Mouse (Mus musculus) right cerebral cortex, postnatal 36 days (tissue): ENCODE measurements around the gene Clcn1.

Experiments
- DNase-seq, 2 experiments: peaks; one replicate each; pipeline ENCODE4 v3.0.0; 2022; ENCODE audit warnings: low spot score in 2 of 2, mixed read lengths in 1 of 2

The Clcn1 gene

DNA sequence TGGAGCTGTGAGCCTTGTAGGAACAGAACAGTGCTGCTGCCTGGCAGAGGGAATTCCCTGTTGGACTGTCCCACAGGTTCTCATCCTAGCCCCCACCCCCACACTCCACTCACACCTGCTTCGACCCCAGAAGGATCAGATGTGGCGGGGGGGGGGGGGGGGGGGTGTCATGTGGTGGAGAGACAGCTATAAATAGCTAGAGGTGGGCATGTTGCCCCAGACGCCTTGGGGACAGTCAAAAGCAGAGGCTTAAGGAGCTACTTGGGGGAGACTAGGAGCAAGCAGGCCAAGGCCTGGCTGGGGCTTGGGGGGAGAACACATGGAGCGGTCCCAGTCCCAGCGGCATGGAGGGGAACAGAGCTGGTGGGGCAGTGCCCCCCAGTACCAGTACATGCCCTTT is at the start of gene Clcn1:
Gene Clcn1, plus strand, starts transcription at position 238 of the 400 bp plus-strand sequence.
- no peak for DNase-seq

DNA sequence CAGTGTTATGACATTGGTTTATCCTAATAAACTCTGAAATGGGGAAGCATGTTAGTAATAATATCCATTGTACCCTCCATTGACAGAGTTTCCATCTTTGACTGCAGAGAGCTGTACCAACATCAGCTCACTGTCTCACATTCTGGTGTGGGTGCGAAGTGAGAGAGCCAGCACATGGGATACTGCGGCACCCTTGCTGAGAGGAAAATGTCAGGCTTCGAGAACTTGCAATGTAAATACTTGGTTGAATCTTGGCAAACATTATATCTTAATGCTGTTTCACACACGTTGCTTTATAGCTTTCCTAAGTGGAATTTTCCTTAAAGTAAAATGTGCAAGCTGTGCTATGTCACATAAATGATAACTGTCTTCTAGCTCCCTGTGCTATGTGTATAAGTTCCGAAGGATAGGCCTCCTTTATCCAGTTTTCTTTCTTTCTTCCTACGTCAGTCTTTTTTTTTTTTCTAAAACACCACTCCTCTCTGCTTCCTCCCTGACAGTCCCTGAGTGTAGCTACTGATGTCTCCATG is 49.1 kb upstream of the Clcn1 start:
- DNase-seq = peak; percentile 41 to 48

DNA sequence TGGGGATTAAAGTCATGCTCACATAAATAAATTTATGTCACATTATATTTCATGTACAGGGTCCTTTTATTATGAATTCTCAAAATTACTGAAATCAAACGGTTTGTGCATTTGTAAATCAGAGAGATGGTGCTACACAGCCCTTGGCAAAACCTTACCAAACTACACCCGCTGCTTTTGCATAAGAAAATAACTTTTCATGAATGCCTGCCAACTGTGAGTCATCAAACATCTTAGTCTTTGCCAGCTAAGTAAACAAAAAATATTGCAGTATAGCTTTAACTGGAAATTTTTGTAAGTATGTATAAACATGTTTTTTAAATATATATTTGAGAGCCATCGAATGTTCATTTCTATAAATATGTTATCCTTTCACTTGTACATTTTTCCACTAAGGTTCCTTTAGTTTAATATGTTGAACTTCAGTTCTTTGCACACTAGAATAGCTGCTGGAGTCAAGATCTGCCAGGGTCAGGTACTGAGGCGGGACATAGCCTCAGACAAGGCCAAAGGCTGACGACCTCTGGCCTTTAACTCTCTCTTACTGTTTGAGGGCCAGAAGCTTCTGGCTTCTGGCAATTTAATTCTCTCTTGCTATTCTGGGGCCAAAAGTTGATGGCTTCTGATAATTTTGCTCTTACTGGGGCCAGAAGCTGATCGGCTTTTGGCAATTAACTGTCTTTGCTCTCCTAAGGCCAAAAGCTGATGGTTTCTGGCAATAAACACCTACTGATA is 45.0 kb upstream of the Clcn1 start:
- DNase-seq = no peak

DNA sequence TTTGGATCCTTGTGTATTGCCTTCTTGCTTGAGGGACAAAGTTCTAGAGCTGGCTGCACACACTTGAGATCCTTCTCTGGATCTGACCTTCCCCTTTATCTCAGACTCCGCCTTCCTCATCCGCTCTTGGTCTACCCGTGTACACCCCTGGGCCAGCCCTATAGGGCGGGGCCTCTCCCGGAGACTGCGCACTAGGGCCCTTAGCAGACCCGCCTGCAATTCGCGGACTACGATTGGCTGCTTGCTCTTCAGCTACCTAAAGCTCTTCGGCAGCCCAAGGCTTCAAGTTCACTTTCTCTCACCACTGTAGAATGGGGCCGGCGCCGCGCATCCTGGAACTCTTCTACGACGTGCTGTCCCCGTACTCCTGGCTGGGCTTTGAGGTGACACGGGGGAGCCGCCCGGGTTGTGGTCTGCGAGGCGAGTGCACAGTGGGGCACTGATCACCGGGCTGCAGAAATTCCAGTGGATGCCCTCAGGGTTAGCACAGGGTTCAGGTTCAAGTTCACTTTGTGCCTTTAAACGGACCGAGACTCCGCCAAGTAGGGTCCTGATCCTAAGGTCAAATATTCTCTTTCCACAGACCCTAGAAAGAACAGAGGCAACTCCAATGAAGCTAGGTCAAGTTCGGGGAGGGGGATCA is 40.7 kb upstream of the Clcn1 start, which contains the start of gene Gstk1:
Gene Gstk1, plus strand, starts transcription at position 225 of the 643 bp plus-strand sequence.
- DNase-seq = peak; percentile 41 to 58

DNA sequence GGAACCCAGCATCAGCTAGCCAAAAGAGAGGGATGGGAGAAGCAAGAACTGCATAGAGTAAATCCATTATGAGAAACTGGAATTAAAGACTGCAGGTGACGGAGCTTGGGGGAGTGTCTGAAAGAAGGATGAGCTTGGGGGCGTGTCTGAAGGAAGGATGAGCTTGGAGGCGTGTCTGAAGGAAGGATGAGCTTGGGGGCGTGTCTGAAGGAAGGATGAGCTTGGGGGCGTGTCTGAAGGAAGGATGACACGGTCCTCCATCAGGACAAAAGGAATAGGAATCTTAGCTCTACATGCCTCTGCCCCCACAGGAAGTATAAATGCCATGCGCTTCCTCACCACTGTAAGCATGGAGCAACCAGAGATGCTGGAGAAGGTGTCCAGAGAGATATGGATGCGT is 39.3 kb upstream of the Clcn1 start:
- DNase-seq = no peak

DNA sequence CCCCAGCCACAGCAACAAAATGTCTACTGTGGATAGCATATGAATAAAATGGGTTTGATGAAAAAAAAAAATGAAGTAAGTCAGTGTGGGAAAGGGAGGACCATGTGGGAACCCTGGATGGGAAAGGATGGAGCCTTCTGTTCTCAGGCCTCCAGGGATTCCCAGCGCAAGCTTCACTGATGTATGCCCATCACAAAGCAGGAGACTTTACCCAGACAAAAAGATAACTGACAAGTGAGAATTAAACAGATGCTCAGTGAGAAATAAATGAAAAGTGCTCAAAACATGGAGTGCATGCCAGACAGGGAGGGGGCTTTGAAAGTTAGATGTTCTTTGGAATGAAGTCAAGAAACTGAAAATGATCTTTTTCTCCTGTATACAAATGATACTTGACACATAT is 38.5 kb upstream of the Clcn1 start:
- no peak for DNase-seq

DNA sequence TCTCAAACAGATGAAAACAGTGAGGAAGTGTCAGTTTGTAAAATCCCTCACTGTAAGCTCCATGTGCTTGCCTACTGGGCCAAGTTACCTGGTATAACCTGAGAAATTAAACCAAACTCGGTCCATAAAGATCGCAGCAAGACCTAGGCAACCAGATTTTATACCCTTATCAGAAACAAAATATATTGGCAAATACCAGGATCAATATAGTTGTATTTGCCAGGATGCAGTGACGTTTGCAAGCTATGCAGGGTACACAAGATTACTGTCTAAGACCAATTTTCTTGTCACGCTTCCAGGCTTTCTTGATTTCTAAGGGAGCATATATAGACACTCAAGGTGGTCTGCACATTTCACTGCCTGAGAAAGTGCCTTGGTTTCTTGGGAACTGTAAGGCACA is 34.7 kb upstream of the Clcn1 start:
- DNase-seq = no peak

DNA sequence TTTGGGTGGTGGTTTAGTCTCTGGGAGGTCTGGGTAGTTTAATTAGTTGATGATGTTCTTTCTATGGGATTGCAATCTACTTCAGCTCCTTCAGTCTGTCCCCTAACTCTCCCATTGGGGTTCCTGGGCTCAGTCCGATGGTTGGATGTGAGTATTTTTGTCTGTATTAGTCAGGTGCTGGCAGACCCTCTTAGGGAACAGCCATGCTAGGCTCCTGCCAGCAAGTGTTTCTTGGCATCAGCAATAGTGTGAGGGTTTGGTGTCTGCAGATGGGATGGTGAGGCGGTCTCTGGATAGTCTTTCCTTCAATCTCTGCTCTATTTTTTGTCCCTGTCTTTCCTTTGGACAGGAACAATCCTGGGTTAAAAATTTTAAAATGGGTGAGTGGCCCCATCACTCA is 33.4 kb upstream of the Clcn1 start:
- no peak for DNase-seq

DNA sequence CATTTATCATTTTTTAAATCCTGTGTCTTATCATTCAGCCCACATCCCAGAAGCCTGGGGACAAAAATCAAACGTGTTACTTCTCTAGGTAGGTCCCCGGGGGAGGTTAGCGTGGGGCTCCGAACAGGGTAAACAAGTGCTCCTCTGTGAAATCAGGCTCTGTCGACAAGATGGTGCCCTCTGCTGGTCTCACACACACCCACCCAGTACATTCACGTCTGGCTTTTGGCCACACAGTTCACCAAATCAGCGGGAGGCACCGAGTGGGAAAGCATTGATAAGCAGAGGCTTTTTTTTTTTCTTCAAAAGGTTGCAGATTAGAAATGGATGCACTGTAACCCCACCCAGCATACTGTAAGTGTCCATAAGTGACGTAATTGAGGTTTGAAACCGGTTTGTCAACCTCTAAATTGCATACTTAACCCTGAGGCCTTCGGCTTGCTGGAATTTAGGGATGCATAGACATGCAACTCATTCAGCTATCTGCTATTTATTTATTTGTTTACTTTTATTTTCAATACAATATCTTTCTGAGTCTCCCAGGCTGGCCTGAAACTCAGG is 29.1 kb upstream of the Clcn1 start:
- peak in 1 of 2 experiments; percentile 22 for DNase-seq

DNA sequence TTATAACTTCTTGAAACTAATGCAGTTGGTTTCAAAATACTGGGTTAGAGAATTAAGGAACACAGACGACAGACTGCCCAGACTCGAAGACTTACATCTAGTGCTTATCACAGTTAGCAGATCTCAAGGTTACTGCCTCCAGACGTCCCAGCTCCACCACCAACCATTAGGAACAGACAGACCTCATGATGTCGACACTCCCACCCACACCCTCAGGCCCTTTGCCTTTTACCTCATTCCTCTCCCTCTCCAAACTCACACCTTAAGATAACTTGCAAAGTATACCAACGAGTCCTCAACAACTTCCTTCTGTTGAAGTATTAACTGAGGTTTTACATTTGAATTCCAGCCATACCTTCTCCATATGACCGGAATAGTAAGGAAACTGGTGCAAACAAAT is 26.1 kb upstream of the Clcn1 start:
- no peak for DNase-seq

DNA sequence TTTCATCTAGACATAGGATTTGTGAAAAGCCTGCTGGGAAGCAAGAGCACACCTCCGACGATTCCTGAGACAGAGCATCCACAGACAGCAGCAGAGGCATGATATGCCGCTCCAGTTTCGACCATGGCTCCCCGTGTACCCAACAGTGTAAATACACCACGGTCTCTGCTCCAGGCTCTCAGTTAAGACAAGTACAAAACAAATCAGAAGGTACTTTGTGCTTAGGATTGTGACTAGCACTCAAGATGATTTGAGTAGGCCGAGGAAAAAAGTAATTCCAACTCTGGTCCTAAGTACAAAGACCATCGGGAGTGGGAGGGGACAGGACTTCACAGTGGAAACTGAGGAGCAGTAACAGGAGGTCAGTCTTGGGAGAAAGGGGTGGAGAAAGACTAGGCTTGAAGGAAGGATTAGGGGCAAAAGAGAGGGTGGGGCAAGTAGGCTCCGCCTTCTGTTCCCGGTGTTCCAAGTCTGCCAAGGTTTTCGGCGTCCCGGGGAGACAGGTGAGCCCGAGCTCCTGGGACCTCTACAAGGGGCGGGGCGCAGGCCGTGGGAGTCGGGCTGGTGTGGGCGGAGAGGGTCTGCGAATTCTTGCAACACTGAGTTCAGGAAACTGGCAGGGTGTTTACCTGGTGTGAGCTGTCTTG is 24.8 kb upstream of the Clcn1 start, which contains the start of gene Tmem139:
Gene Tmem139, plus strand, starts transcription at position 447 of the 647 bp plus-strand sequence.
- no peak for DNase-seq

DNA sequence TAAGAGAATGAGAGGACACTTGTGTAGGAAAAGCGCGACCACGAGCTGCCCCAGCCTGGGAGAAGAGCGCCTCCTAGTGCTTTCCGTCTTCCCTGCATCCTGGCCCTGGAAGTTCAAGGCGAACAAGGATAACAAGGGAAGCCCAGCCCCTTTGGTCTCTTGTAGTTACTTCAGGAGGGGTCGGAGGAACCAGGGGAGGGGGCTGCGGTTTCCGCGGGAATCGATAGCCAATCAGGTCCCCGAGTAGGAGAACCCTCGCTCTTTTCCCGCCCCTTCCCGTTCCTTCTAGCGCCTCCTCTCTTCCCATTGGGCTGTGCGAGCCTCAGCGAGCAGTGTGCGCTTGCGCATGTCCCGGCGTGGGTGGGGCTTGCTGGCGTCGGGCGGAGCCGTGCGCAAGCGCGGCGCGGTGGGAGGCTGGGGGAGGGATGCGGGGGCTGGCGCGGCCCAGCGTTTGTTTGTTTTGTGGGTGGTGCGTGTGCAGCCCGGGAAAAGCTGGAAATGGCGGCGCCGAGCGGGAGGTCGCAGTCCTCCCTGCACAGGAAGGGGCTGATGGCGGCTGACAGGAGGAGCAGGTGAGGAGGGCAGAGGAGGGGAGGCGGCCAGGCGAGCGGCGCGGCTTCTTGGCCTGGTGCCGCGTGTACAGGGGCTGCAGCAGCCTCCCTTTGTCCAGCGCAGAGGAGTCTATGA is 21.7 kb upstream of the Clcn1 start, which contains the start of gene Casp2:
Gene Casp2, plus strand, starts transcription at position 360 of the 687 bp plus-strand sequence.
- DNase-seq = peak; percentile 97 to 98

DNA sequence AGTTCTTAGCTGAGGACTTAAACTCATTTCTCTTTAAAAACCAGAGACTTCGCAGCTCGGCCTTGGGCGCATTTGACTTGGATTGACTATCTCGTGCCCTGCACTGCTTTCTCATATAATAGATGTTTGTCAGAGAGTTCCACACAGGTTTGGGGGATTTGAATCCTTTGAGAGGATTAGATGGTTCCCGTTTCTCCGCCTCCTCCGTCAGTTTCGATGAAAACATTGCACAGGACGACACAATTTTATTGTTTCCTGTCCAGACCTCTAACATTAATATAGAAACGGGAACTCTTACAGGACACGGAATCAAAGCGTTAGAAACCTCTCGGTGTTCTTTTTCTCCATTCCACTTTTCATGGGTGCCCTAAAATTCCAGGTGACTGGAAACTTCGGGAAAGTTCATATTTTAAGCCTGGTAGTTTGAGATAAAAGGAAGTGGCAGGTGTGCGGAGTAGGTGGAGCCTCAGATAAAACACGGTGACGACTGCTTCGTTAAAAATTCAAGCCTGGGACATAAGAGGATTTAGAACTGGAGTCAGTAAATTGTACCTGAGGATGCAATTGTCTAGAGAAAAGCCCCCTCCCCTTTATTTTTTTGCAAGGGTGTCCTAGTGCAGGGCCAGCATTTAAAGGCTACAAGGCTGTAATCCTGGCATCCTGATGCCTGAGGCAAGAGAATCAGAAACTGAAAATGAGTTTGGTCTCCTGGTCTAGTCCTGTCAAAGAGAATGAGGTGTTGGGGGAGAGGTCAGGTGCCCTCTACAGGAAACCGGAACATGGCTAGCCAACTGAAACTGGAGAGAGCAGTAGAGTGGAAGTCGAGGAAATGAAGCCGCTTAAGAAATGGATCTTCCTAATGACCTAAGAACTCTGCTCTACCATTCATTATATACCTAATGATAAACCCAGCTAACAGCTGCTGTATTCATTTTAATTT is 20.8 kb upstream of the Clcn1 start:
- no peak for DNase-seq

DNA sequence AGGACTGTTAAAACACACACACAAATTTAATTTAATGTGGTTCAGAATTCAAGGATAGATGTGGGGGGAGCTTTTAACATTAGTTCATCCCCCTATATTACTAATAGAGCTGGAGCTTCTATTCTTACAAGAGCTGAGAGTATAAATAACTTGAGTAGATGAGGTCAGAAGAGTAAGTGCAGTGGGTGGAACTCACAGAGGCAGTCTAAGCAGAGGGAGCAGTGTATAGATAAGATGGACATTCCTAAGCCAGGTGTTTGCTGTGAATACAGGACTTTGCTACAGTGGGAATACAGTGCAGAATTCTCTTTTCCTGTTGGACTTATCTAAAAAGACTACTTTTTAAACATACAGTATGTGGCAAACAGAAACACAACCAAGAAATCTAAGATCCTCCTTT is 15.7 kb upstream of the Clcn1 start:
- no peak for DNase-seq

DNA sequence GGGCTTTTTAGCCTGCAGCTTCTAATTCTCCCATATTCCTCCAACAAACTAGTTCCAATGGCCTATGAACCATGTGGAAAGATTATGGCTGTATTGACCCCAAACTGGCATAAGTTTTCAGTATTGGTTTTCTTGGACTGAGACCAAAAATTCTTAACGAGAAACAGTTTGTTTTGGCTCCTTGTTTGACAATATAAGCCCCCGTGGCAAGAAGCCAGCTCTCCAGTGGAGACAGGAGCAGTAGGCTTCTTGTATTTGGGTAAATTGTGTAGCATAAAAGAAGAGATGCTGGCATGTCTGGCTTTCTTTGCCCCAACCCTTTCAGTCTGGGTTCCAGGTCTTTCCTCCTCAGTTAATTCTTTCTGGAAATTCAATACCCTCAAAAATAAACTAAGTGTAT is 10.3 kb upstream of the Clcn1 start:
- DNase-seq = no peak

DNA sequence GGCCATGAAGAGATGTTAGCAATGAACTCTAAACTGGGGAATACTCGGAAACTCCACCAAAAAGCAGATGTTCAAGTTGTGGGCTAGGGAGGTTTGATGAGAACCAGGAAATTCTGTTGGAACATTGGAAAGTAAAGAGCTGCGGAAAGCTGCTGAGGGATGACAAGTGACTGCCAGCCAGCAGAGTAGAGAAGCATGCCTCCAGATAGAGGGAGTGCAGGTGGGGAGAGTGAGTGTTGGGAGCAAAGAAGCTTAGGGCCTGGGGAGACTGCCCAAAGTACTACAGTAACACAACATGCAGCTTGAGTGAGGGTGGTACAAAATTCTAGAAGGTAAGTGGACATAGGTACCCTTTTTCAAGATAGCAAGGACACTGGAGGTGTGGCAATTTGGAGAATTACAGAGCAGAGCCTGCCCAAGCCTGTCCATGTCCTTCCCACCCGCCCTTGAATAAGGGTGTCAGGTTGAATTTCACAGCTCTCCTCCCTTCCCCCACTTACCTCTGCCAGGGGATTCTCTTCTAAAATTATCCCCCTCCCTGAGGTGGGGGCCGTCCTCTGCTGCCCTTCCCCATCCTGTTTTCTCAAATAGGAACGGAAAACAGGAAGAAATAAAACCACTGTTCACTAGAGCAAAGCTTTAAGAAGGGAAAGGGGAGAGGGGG is 3.5 kb upstream of the Clcn1 start:
- DNase-seq = no peak

DNA sequence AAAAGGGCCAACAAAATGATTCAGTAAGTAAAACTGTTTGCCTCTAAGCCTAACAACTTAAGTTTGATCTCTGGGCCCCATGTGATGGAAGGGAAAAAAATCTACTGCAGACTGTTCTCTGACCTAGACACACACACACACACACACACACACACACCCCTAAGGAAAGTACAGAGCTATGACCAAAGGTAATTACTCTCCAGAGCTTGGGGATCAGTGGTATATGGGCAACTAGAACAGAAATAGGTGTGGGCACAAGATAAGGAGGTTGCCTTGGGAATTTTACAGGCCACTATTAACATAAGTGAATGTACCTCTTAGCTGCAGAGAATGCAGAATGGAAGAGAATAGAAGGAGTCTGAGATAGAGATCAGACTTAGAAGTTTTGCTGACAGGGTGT is 1.1 kb downstream of the Clcn1 start:
- no peak for DNase-seq

DNA sequence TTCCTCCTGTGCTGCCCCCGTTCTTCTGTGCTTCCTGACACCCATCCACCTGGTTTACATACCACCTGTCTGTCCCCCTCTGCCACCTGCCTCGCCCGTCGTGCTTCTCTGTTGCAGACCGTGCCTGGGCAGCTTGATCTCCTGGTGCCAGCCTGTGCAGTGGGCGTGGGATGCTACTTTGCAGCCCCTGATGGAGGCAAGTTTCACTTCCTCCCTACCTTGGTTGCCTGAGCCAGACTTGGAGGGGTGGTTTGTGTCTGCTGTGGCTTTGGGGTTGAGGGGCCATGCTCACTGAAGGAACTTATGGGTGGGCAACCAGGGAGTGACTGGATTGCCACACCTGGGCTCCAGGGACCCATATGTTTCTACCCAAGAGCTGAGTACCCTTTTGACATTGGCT is 6.8 kb downstream of the Clcn1 start:
- DNase-seq = no peak

DNA sequence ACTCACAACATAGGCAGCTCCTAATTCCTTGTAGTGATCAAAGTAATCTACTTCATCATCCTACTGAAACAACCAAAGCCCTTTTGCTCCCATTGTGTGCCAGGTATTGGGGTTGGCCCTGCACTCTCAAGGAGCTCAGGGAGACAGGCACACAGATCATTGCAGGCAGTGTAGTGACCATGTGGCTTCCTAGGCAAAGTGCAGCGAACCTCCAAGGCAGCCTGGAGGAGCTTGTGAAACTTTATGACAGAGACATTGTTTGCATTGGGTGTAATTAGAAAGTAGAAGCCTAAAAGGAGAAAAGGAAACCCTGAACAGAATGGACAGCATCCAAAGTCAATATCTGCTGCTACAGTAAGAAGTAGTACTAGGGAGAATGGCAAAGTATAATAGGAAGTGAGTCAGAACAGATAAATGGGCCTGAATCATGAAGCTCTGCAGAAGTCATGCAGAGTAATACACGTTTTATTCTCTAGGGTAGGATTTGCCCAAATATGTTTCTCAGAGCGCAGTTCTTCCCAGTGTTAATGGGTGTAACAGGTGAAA is 9.1 kb downstream of the Clcn1 start:
- no peak for DNase-seq

DNA sequence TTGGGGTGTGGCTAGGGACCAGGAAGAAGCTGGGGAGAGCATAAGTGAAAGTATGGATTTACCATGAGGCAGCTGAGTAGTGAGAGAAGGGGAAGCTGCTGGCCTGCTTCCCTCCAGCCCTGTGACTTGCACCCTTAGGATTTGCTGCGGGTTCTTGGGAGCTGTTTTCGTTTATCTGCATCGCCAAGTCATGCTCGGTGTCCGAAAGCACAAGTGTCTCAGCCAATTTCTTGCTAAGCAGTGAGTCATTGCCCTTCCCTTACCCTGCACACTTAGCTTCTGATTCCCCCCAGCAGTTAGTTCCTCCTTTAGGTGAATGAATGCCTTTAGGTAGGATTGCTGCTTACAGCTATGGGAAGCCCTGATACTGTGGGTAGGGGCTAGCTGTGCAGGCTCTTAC is 12.9 kb downstream of the Clcn1 start:
- DNase-seq = no peak
